ENCODE assay signal across 10 mouse cellular contexts in the genomic region with DNA sequence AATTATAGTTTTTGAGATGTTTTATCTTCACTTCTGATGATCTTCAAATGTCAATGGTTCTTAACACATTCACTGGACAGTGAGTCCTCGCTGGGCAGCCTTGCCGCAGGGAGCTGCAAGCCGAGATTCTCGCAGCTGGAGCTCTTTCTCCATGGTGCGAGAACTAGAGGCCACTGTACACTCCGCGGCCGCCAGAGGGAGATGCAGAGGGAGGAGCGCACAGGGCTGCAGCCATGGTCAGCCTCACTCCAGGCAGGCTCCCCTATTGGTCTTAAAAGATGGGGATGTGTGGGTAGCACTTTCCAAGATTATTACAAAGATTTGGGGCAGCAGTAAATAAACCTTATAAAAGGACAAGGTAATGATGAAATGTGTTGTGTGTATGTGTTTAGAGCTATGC. TPM values are rescaled to one million over a fixed set of nuclear protein-coding genes. Genes with fewer than 3 reads are reported as not detected.
DNase-seq lines count a peak whose midpoint lies in the region; ATAC-seq and TF ChIP-seq lines count a peak whose summit lies in the region.
"Had no signal": no experiment of that assay in that cellular context is flagged by ENCODE, and none has a peak within 500 bp of the region (broad histone marks: within the 10 kb centered on the region; RNA-seq: fewer than 3 reads in every experiment).

No protein-coding gene starts in this region.

- H3K4me1 ChIP-seq in forebrain, embryonic 11.5 days (replicated peaks; ENCODE audit: control insufficient read depth, insufficient read depth, low read length) = no peaks in the 10 kb centered on the region
- no peaks in the 10 kb centered on the region for H3K4me1 ChIP-seq in forebrain, embryonic 13.5 days
- H3K4me1 ChIP-seq in lung, embryonic 14.5 days (ENCODE audit: insufficient read depth) = no peaks in the 10 kb centered on the region

- H3K4me3 ChIP-seq in forebrain, embryonic 11.5 days (ENCODE audit: low read depth, low read length) = no peak overlapping the region
- H3K4me3 ChIP-seq in forebrain, embryonic 13.5 days = no peak overlapping the region
- H3K4me3 ChIP-seq in lung, embryonic 14.5 days (ENCODE audit: low read depth, low read length) = no peak overlapping the region

- WGBS in forebrain, embryonic 11.5 days = 17% methylated on average over 9 of the region's 9 CpGs
- WGBS in forebrain, embryonic 13.5 days = 22% methylated on average over 9 of the region's 9 CpGs
- 19% methylated on average over 9 of the region's 9 CpGs for WGBS in lung, embryonic 14.5 days

- H3K36me3 ChIP-seq in forebrain, embryonic 11.5 days (ENCODE audit: control insufficient read depth, insufficient read depth, low read length) = no peaks in the 10 kb centered on the region
- no peaks in the 10 kb centered on the region for H3K36me3 ChIP-seq in forebrain, embryonic 13.5 days (ENCODE audit: poor library complexity, severe bottlenecking)
- H3K36me3 ChIP-seq in lung, embryonic 14.5 days (ENCODE audit: insufficient read depth) = no peaks in the 10 kb centered on the region

- no peak overlapping the region for H3K9ac ChIP-seq in forebrain, embryonic 11.5 days (ENCODE audit: low read length)
- no peak overlapping the region for H3K9ac ChIP-seq in forebrain, embryonic 13.5 days
- H3K9ac ChIP-seq in lung, embryonic 14.5 days = no peak overlapping the region

- ATAC-seq in forebrain, embryonic 11.5 days (replicated peaks; ENCODE audit: low FRiP score) = no peak
- ATAC-seq in forebrain, embryonic 13.5 days = no peak
- ATAC-seq in lung, embryonic 14.5 days (ENCODE audit: insufficient read depth) = no peak

- peak; percentile 55; the same call in 1 of the 2 replicates for TF ChIP-seq CTCF in lung, embryonic 14.5 days (IDR thresholded peaks at IDR 0.05; ENCODE audit: low read depth)

- H3K9me3 ChIP-seq in forebrain, embryonic 11.5 days (ENCODE audit: control insufficient read depth, low read length) = no peaks in the 10 kb centered on the region
- H3K9me3 ChIP-seq in forebrain, embryonic 13.5 days (replicated peaks) = no peaks in the 10 kb centered on the region
- H3K9me3 ChIP-seq in lung, embryonic 14.5 days (ENCODE audit: low read depth, low read length) = no peaks in the 10 kb centered on the region; the same call in 1 of the 2 replicates

- no peaks in the 10 kb centered on the region for H3K27me3 ChIP-seq in forebrain, embryonic 11.5 days (ENCODE audit: control insufficient read depth, insufficient read depth, low read length)
- H3K27me3 ChIP-seq in forebrain, embryonic 13.5 days = no peaks in the 10 kb centered on the region
- no peaks in the 10 kb centered on the region for H3K27me3 ChIP-seq in lung, embryonic 14.5 days (ENCODE audit: insufficient read depth, low read length)

- H3K4me2 ChIP-seq in forebrain, embryonic 11.5 days (ENCODE audit: low read depth, low read length, severe bottlenecking) = no peak overlapping the region
- H3K4me2 ChIP-seq in forebrain, embryonic 13.5 days = no peak overlapping the region
- no peak overlapping the region for H3K4me2 ChIP-seq in lung, embryonic 14.5 days

- H3K27ac ChIP-seq in forebrain, embryonic 11.5 days (ENCODE audit: low read depth, low read length) = no peak overlapping the region
- no peak overlapping the region for H3K27ac ChIP-seq in forebrain, embryonic 13.5 days
- H3K27ac ChIP-seq in lung, embryonic 14.5 days (ENCODE audit: low read depth) = no peak overlapping the region
- H3K27ac ChIP-seq: macrophage had no signal

- DNase-seq in forebrain, embryonic 11.5 days (ENCODE audit: low spot score) = peak; percentile 54
- peak; percentile 13 for DNase-seq in lung, embryonic 14.5 days
- DNase-seq in lung, postnatal 36 days = no peak
- DNase-seq in NIH3T3 (ENCODE audit: low read depth) = peak; percentile 48
- DNase-seq in kidney, postnatal 4 days = peak; percentile 7 to 33
- no peak for DNase-seq in frontal cortex, postnatal 14 days (ENCODE audit: low spot score in 2 of 2)
- DNase-seq in layer of hippocampus, adult 11-12 months (ENCODE audit: low spot score) = no peak
- DNase-seq: adrenal gland, adult 8-10 months had no signal

RNA-seq across cellular contexts. Expression of a gene that starts 20.6 kb away (rescaled TPM):
- not detected in 2 replicates for polyA plus RNA-seq in forebrain, embryonic 11.5 days (2014; fragmentation: Nextera tagmentation; extraction: Ambion mirVana)
- not detected in 2 replicates for polyA plus RNA-seq in forebrain, embryonic 13.5 days (2015; fragmentation: Nextera tagmentation; extraction: Ambion mirVana)
- not detected in 2 replicates for polyA plus RNA-seq in lung, embryonic 14.5 days (2014; fragmentation: Nextera tagmentation; extraction: Ambion mirVana)
- polyA plus RNA-seq: macrophage had no signal

RNA-seq across cellular contexts. Expression of a gene that starts 27.5 kb away (rescaled TPM):
- not detected in 2 replicates for polyA plus RNA-seq in forebrain, embryonic 11.5 days (2014; fragmentation: Nextera tagmentation; extraction: Ambion mirVana)
- not detected in 2 replicates for polyA plus RNA-seq in forebrain, embryonic 13.5 days (2015; fragmentation: Nextera tagmentation; extraction: Ambion mirVana)
- polyA plus RNA-seq in lung, embryonic 14.5 days (2014; fragmentation: Nextera tagmentation; extraction: Ambion mirVana) = not detected in 2 replicates
- polyA plus RNA-seq: macrophage had no signal

RNA-seq across cellular contexts. Expression of a gene that starts 55.6 kb away (rescaled TPM):
- polyA plus RNA-seq in forebrain, embryonic 11.5 days (2014; fragmentation: Nextera tagmentation; extraction: Ambion mirVana) = not detected in 2 replicates
- not detected in 2 replicates for polyA plus RNA-seq in forebrain, embryonic 13.5 days (2015; fragmentation: Nextera tagmentation; extraction: Ambion mirVana)
- not detected in 2 replicates for polyA plus RNA-seq in lung, embryonic 14.5 days (2014; fragmentation: Nextera tagmentation; extraction: Ambion mirVana)
- polyA plus RNA-seq: macrophage had no signal

Comparison
In these comparisons a context has a peak if more than half of its experiments do, and no peak if none do; other contexts are left out.
1. DNase-seq: peak in forebrain, embryonic 11.5 days (single experiment), lung, embryonic 14.5 days (single experiment), NIH3T3 (single experiment) and kidney, postnatal 4 days (2 of 2); none in lung, postnatal 36 days (single experiment), frontal cortex, postnatal 14 days (0 of 2) and layer of hippocampus, adult 11-12 months (single experiment).